Mouse (Mus musculus) cerebellum, postnatal 25 days (tissue): ENCODE results near the gene Dnajb4.

Experiments used
- DNase-seq, 2 experiments: peaks; one replicate each; pipeline ENCODE4 v3.0.0; 2021; ENCODE audit warnings: mixed read lengths in 2 of 2

Gene Dnajb4

DNA sequence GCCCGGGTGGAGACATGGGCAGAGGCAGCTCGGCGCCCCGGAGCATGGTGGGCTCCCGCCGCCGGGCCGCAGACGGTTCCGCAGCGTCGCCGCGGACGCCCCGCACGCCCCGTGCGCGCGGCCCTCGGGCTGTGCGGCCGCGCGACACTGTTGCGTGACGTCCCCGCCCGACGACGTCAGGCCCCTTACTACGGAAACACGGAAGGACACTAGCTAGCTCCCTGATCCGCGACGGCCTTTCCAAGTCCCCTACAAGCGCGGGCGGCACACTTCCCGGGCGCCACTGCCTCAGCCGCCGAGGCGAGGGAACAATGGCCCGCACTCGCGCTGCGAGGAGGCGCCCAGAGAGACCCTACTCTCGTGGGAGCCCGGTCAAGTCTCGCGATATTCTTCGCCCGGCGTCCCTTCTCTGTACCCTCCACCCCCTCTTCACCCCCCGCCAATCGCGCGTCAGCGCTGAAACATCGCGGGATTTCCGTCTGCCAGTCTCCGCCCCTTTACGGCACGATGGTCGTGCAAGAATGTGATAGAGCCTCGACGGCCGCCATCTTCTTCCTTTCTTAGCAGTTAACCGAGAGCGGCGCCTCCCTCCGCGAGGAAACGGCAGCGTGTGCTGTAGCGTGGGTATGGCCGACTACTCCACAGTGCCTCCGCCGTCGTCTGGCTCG, at the start of gene Dnajb4, which contains the start of gene Fubp1:
TSS of gene Dnajb4 (minus strand) at position 336 of the 668 bp plus-strand sequence.
TSS of gene Fubp1 (plus strand) at position 456 of the 668 bp plus-strand sequence.
- peak; percentile 100 for DNase-seq

DNA sequence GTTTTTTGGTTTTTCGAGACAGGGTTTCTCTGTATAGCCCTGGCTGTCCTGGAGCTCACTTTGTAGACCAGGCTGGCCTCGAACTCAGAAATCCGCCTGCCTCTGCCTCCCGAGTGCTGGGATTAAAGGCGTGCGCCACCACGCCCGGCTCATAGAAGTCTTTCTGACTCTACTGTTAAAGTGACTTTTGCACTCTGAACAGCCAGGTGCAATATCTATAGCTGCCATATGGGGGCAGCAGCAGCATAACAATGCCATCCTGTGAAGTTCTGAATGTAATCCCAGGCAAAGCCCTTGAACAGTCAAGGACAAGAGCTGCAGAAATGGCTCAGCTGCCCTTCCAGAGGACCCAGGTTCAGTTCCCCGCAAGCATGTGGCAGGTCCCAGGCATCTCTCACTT, 49.3 kb upstream of the Dnajb4 start:
- peak; percentile 72 to 81 for DNase-seq

DNA sequence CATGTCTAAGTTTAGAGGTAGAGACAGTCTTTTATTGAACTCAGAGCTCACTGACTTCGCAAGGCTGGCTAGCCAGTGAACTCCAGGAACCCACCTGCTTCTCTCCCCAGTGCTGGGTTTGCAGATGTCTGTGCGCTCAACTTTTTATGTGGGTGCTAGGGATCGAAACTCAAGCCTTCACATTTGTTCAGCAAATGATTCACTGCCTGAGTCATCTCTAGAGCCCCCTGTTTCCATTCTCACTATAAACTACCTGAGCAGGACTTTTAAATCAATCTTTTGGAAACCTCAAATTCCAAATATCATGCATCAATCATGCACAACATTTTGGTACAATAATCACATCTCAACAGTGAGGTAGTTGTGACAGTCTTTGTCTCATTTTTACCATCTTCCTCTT, 47.4 kb upstream of the Dnajb4 start:
- no peak for DNase-seq

GRCm38 (mm10) chr3:152250487-152250886, 40.4 kb upstream of the Dnajb4 start:
- no peak for DNase-seq

- DNase-seq = no peak
These were observed 37.6 kb upstream of the Dnajb4 start for GRCm38 (mm10) chr3:152247708-152248107.

GRCm38 (mm10) chr3:152245273-152245910, 35.3 kb upstream of the Dnajb4 start:
- no peak for DNase-seq

DNA sequence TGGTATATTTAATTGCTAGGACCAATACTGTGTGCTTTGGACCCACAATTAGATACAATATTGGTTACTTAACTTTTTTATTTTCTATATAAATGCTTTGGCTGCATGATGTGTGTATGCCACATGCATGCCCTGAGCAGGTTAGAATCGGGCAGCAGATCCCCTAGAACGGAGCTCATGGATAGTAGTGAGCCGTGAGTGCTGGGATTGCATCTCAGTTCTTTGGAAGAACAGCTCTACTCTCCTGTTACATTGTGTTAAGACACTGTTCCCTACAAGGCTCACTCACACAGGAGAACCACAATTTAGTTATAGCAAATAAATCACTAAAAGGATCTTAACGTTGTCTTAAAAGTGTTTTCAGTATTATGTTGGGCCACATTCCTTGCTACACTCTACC, 33.2 kb upstream of the Dnajb4 start:
- DNase-seq = no peak

DNA sequence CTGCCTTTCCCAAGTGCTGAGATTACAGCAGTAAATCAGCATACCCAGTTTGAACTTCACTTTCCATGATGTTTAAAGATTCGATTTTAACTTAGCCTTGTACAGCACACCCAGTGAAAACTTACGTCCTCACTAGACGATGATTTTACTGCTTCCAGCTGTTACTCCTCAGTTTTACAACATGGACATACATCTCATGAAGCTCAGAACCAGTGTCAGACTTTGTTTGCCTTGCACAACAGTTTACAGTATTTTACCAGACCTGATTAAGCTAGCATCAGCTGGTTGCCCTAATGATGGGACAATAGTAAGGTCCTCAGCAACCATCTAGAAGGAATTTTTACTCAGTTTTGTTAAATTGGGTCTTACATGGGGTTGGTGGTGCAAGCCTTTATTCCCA, 31.0 kb upstream of the Dnajb4 start:
- DNase-seq = no peak

GRCm38 (mm10) chr3:152239592-152239991, 29.5 kb upstream of the Dnajb4 start:
- DNase-seq = no peak

GRCm38 (mm10) chr3:152238836-152239235, 28.7 kb upstream of the Dnajb4 start:
- no peak for DNase-seq

DNA sequence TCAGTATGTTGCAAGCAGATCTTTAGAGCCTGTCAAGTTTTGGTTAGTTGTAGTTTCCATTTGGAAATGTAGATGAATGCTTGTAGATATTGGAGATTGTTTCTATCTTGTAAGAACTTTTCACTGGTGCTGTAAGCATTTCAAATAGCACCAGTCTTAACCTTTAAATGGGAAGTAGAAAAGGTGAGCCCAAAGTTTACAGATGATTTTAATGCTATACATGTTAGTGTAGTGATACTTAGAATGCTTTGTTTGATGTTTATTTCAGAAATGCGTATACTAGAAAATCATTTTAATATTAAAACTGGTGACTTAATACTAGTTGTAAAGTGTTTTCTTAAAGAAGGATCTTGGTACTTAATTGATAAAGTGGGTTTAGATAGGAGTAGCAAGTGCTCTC, 25.7 kb upstream of the Dnajb4 start:
- no peak for DNase-seq

GRCm38 (mm10) chr3:152235238-152235637, 25.1 kb upstream of the Dnajb4 start:
- no peak for DNase-seq

DNA sequence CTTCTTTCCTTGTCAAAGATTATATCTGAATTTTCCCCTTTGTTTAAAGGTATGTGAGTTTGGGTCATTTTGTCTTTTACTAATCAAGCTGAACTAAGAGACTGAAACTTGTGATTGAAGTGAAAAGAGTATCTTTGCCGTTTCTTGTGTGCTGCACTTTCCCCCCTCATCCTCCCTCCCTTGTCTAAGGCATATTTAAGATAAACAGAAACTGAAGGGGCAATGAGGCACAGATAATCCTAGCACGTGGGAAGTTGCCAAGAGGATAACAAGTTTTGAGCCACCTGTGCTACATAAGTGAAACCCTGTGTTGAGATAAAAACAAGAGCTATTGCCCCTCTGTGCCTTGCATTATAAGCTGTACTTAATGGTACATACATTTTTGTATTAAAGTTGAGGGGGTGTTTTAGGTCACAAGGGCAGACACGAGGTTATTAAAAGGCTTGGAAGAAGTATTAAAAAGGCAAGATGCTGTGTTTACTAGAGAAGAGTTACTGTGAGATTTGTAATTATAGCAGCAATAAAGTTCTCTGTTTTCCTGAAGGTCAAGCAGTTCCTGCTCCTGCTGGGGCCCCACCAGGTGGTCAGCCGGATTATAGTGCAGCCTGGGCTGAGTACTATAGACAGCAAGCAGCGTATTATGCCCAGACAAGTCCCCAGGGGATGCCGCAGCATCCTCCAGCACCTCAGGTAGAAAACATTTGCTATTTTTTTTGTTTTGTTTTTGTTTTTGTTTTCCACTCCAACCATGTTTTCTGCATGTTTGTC, 21.4 kb upstream of the Dnajb4 start:
- DNase-seq = no peak

DNA sequence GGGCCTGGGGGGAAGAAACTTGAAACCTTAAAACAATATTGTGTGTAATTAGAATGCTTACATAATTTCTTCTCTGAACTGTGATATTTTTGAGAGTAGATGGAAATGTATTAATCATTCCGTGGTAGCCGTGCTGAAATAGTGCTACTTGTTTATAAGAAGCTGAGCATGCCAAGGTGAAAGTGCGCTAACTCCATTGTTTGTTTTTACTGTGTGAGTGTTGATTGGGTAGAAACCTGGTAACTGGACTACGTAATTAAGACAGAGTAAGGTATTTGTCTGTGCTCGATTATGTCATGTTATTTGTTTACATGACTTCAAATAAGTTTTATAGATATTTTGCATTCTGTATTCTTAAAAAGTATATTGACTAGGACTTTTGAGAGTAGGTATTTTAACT, 19.2 kb upstream of the Dnajb4 start:
- DNase-seq = no peak

- DNase-seq = no peak
These were observed 18.7 kb upstream of the Dnajb4 start for GRCm38 (mm10) chr3:152228843-152229242.

GRCm38 (mm10) chr3:152225906-152226305, 15.8 kb upstream of the Dnajb4 start:
- DNase-seq = no peak

- no peak for DNase-seq
These were observed 14.8 kb upstream of the Dnajb4 start for GRCm38 (mm10) chr3:152224918-152225317.

GRCm38 (mm10) chr3:152213416-152213815, 3.3 kb upstream of the Dnajb4 start:
- no peak for DNase-seq

GRCm38 (mm10) chr3:152211731-152212279, 1.7 kb upstream of the Dnajb4 start:
- no peak for DNase-seq

DNA sequence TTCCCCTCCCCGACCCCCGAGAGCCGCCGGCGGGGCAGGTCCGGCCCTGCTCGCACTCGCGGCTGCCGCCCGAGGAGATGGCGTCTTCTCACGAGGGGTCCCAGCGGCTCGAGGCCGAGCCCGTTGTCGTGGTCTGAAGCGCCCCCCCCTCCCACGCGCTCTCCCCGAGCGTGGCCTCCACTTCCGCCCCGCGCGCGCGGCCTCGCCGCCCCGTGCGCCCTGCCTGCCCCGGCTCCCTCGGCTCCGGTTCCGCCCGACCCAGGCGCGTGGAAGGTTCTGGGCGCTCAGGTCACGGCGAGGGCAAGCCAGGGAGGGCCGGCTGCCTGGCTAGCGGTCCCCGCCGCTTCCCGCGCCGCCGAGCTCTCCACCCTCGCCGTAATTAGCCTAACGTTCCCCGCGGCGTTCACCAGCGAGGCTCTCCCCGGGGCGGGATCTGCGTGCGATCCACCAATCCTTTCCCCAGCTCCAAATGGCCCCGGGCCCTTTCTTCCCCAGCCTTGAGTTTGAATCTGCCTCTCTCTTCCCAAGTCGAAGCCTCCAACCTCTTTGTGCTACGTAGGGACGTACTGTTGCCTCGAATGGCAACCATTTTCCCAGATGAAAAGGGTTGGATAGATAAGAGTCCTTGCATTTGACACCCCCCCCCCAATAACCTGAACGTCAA, 758 bp upstream of the Dnajb4 start:
- peak; percentile 78 to 80 for DNase-seq

GRCm38 (mm10) chr3:152209177-152209966, 730 bp downstream of the Dnajb4 start:
- no peak for DNase-seq
